Mouse (Mus musculus) thymus, postnatal 14 days (tissue): ENCODE results near the gene Hoga1.

Experiments
- DNase-seq: peaks from one replicate; pipeline ENCODE4 v3.0.0; 2021

The Hoga1 gene

DNA sequence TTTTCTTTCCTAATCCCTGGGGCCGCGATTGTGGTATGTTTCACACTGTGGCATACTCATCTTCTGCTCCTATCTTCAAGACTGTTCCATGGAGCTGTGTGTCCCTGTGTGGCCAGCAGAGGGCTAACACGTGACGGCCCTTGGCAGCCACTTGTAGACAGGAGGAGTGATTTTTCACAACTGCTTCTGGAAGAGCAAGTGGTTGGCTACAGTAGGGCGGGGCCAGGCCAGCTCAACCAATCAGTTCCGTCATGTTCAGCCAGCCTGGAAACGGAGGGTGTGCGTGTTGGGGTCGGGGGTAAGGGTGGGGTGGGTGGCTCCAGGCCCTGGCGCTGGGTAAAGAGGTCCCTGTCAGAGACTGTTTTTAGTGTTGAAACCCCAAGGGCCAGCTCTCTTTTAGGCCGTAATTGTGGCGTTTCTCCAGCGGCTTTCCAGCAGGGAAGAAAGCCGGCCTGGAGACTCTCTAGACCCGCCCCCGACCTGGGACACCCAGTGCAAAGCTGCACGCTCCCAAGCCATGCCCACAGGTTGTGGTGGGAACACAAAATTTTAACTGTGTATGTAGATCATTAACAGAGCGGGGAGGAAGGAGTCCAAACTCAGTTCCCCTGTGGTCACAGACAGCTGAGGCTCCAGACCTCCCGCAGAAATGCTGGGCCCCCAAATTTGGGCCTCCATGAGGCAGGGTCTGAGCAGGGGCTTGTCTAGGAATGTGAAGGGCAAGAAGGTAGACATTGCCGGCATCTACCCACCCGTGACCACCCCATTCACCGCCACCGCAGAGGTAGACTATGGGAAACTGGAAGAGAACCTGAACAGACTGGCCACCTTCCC is at the start of gene Hoga1:
Hoga1 (plus strand) TSS at position 342 of the 834 bp plus-strand sequence.
- peak; percentile 75 for DNase-seq

DNA sequence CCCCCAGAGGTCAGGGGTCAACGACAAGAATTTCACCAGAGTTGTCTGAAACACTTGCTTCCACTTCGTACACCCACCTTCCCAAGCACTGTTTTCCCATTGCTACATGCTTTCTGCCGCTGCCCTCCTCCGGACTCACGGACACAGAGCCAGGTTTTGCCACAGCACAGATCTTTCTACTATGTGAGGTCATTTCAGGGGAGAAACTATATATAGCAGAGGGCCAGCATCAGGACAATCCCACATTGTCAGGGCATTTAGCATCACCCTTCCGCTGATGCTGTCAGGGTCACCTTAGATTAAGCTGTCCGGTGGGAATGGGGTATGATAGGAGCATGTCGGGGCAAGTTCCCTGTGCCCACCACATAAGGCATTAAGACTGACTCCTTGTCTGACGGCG is 48.3 kb upstream of the Hoga1 start:
- no peak for DNase-seq

DNA sequence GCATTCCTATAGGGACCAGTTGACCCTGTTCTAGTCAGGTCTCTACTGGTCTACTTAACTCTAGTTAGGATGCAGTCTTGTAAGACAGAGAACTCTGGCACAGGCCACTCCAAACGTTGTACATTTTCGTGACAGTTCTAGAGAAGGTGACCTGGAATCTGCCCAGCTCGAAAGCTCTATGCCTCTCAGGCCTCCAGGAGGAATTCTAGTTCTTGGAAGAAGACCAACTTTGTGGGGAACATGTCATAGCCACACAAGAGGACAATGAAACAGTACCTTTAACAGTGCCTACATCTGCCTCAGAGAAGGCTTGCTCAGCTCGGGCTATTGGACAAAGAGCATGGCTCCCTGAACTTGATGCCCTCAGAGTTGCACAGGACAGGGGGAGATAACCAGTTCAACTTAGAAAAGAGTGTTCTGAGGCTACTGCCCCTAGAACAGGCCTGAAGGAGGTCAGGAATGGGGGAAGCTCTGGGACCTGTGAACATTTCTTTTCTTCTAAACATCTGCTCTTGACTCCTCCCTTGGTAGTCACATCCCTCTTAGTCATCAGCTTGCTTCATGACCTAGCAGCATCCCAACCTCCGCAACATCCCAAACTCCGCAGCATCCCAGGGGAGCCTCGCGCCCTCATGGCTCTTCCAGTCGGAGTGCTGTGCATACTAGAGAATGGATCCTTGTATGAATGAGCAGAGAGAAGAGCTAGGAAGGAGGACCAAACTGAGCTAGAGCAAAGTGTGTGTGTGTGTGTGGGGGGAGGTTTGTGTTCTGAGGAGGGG is 46.5 kb upstream of the Hoga1 start:
- DNase-seq = no peak

DNA sequence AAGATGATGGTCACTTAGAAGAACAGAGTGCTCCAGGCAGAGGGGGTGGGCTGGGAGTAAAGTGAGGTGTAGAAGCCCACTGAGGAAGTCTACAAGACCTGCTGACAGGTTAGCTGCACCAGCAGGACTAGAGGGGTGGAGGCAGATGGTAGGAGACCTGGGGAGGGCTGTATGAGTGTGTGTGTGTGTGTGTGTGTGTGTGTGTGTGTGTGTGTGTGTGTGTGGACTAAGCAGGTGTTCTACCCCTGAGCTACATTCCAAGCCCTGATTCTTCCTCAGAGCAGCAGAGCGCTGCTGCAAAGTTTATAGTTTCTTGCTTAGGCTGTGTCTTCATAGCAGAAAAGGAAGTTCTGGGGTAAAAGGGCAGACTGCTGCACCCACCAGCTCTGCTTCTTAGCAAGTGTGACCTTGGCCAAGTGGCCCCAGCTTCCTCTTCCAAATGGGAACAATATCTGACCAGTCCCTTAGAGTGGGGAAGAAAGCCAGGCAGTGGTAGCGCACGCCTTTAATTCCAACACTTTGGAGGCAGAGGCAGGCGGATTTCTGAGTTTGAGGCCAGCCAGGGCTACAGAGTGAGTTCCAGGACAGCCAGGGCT is 45.6 kb upstream of the Hoga1 start:
- DNase-seq = no peak

DNA sequence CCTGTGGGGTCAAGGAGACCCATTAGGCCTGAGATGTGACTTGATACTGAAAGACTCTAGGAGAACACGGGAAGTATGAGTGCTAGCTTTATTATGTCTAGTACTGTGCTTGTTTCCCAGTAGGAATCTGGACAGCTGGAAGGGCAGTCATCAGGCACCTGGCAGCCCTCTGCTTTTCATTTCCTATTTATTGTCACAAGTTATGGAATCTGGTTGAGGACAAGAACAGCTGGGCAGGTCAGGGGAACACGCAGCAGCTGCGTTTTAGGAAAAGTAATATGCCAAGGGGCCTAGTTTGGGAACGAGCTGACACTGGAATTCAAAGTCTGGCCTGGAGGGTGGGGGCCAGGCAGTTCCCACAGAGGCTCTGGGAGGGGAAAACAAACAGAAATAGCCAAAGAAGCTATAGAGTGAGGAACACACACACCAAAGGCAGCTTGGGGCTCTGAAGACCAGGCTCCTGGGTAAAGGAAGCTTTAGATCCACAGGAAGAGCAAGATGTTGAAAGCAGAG is 44.9 kb upstream of the Hoga1 start:
- no peak for DNase-seq

DNA sequence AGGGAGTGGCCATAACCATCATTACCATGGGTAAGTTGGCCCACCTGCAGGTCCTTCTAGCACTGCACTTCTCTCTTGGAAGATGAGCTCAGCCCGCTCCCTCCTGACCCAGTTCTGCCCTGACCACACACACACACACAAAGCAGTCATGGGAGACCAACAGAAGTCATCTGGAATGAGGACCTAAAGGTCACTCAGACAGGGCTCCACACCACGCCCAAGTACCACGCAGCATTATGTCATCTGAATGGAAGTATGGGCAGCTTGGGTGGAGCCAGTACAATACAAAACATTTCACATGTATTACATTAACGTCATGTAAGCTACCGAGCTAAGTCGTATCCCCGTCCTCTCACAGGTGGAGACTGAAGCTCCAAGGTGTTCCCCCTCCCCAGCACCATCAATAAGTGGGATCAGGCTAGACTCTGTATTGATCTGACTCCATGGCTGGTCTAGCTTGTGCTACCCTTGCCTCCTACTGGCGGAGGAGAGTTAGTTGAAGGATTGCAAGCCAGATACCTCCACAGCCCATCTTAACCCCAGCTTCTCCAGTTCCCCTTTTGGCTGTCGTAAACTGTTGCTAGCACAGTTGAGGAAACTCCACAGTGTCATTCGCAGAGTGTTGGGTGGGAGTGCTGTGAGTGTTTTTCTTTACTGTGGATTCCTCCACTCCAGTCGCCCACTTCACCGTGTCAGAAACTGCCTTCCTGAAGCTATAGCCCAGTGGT is 44.0 kb upstream of the Hoga1 start:
- DNase-seq = no peak

DNA sequence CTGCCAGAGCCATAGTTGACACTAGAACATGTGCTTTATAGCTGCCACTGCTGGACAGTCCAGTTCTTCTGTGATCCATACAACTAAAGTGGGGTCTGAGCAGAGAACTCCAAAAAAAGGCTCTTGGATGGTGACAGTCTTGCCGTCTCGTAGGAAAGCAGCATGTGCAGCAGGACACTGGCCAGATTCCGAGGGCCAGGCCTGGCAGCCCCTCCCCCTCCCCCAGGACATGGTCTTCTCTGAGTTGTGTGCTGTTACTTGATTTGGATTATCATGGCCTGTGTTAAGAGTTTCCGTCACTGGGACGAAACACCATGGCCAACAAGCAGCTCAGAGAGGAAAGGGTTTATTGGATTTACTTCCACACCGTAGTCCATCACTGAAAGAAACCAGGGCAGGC is 41.2 kb upstream of the Hoga1 start:
- no peak for DNase-seq

DNA sequence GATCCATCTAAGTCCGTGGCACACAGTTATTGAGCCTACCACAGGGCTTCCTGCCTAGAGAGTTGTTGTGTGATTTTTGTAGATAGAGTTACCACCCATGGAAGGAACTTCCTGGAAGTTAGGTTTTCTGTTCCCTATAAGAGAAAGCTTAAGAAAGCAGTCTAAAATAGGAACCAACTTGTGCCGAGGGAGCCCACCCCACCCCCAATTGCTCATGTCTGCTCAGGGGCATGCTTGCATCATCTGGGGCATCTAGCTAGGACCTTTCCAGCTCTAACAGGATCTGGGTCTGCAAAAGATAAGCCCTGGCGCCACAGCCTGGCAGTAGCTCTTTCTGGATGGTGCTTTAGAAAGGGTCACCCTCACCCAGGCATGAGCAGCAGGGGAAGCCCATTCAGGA is 39.8 kb upstream of the Hoga1 start:
- DNase-seq = no peak

DNA sequence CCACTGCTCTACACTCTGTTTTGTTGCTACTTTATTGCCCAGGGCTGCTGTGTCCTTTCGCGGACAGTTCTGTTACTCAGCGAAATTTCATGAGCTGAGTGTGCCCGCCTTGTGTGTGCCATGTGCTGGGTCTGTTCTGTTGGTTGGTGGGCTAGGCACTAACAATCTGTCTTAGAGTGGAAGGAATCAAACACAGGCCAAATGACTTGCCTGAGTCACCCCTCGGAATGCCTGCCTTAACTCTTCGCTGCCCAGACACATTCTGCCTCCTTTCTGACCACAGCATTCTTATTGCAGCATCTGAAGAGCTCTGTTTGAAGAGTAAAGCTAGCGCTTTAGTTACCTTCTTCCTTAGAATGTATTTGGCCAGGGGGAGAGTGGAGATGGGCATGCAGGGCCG is 38.8 kb upstream of the Hoga1 start:
- DNase-seq = no peak

DNA sequence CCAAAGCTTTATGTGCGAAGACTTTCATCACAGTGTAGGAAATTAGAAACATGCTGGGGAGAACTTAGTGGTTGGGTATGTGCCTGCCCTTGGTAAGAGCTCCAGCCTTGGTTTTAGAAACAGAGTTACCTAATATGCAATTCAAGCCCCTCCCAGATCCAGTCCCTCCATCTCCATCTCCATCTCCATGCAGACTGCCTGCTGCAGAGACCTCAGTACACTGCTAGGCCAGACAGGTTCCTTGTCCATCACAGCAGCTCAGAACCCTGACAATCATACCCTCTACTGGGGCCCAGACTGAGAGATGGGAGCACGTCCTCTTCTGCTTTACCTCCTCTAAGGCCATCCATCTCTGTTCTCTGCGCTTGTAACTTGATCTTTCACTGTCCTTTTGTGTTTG is 36.8 kb upstream of the Hoga1 start:
- DNase-seq = no peak

DNA sequence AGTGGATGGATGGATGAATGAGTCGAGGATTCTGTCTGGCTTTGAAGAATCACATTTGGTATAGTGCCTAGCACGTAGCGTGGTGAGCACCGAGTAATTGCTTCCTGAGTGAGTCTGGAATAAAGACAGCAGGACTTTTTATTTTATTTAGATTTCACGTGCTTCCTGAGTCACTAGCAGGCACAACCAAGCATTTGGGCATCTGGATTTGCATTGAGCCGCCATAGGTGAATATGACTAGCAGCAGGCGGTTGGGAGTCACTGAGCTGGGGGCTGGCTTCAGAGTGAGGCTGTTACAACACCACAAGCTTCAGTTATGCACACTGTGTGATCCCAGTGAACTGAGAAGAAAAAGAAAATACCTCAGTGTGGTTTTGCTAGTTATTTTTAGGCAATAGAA is 36.3 kb upstream of the Hoga1 start:
- DNase-seq = peak; percentile 22

DNA sequence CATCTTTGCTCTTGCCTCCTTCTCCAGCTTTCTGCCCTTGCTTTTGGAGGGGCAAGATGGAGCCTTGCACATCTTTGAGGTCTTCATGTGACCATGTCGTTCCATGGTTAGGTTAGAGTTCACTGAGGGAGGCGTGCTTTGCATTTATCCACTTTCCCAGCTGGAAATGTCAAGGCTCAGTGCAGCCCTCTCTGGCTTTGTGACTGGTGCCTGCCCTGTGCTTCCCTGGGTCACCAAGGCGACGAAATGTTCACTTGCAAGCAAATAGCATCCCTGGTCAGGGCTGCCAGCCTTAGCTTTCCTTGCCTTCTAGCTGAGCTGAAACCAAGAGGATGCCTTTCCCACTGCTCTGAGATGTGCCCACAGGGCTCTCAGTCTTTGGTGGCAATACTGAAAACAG is 35.0 kb upstream of the Hoga1 start:
- no peak for DNase-seq

DNA sequence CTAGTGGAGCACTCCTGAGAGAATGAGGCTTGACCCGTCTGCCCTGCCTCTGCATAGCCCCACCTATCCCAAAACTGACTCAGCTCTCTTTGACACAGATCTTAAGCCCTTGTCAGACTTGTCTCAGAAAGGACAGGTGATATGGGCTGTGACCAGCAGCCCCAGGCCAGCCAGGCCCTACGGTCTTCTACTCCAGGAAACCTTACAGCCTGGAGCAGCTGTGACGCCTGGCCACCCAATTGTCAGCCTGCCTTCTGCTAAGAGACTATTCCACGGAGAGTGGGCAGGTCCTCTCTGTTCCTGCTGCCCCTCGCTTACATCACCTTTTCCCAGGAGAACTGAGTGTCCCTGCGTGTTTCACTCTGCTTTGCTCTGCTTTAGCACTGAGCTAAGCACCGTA is 34.3 kb upstream of the Hoga1 start:
- no peak for DNase-seq

DNA sequence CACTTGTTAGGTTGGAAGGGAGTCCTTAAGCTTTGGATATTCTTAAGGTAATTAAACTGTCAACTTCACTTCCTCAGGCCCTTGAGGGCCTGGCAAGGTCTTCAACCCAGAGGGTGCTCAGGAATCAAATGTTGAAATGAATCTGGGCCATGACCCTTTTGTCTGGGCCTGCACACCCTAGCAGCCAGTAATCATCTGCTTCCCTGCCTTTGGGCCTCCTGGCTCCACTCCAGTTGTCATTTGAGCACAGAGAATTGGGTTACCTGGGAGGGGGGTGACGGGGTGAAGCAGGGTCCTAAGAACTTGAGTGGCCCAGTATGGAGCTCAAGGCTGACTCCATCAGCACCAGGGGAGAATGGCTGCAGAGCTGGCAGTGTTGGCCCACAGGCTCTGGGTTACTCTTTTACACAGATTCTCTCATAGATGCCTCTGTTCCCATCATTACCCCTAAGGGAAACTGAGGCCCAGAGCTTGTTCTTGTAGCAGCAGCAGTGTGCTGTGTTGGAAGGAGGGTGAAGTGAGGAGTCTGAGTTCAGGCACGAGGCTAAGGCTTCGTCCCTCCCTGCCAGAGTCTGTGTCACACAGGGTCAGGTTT is 31.1 kb upstream of the Hoga1 start:
- no peak for DNase-seq

DNA sequence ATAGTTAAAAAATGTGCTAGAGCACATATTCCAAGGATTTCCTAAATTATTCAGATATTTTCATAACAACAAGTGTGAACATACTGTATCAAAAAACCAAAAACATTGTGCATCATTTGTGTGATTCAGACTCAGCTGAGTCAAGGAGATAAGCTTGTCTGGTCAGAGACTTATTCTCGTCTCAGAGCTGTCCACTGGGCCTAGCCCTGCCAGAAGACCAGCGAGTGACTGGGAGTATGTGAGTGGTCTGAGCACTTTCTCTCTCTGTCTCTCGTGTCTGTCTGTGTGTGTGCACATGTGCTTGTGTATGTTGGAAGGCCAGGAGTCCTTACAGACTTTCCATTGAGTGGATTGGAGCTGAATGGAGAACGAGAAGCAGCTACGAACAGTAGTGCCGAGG is 30.4 kb upstream of the Hoga1 start:
- DNase-seq = no peak

DNA sequence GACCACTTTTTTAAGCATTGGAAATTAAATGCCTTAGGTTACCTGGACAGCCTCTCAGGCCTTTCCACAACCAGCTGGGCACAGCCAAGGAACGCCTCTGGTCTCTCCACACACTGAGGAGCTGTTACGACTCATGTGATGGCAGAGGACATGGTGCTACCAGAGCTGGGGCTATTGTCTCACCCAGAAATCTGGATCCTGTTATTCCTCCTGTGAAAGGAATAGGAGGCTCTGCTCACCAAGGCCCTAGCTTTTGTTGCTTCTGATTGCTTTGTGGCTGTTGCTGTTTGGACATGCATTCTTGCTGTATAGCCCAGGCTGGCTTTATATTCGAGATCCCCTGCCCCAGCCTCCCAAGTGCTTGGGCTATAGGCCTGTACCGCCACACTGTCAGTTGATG is 29.2 kb upstream of the Hoga1 start:
- no peak for DNase-seq

DNA sequence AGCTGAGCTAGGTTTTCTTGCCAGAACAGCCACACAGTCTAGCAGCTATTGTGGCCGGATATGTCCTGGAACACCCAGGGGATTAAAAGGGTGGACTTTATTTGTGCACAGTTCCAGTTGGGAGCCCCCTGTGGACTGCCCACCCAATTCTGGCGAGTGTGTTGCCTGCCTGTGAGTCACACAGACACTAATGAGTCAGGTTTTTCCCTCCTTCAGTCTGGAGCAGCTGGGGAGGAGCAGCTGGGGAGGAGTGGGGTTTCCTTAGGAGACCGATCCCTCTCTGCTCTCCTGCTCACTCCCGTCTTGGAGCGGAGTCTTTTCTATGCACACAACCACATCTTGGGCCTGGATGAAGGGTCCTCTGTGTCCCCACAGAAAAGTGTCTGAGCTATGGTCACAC is 28.6 kb upstream of the Hoga1 start:
- DNase-seq = no peak

DNA sequence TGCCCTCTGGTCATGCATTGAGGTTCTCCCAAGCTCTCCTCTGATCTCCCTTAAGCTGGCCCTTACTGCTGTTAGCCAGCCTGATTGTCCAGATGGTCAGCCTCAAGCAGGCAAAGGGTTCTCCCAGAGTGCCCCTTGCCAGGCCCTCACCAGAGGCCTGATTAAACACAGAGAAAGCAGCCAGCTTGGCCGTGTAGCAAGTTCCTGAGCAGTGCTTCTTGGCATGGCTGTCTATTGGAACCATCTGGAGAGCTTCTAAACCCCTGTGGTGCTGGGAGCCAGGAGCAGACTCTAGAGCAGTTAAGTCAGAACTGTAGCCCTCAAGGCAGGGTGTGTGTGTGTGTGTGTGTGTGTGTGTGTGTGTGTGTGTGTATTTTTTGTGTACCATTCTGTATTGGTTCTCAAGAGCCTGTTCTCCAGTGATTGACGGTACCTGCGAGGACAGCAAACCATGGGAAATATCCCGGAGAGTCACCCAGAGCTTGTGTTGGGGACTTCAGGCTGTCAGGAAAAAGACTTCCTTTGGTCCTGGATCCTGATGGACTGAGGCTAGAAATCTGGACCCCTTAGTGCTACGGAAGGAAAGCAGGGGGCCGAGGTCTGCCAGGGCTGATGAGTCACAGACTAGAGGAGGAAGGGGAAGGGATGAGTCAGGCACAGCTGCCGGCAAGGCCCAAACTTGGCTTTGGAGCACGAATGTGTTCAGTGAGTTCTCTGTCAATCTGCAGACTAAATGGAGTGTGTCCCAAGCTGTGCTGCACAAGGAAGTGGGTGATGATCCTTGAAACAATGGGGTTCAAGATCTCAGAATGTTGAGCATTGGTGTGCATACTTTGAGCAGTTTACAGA is 27.8 kb upstream of the Hoga1 start:
- DNase-seq = no peak

DNA sequence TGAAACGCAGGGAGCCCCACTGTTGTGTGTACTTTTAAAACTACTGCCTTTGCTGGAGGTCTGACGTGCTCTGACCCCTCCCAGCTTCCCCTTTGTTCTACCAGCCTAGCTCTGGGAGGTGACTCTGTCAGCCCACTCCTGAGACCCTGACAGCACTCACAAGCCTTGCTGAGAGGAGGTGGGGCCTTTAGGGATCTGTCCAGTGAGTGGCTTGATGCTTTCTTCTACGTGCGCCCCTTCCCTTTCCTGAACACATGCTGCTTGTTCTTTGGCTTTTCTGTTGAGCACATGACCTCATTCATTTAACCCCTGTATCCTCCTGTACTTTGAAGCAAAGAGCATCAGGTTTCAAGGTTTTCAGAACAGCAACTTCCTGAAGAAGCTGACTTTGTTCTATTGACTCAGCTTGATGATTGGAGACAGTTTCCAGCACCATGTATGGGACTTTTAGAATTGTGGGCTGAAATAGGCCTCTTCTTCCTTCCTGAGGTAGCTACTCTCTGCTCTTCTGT is 26.3 kb upstream of the Hoga1 start:
- peak; percentile 42 for DNase-seq

DNA sequence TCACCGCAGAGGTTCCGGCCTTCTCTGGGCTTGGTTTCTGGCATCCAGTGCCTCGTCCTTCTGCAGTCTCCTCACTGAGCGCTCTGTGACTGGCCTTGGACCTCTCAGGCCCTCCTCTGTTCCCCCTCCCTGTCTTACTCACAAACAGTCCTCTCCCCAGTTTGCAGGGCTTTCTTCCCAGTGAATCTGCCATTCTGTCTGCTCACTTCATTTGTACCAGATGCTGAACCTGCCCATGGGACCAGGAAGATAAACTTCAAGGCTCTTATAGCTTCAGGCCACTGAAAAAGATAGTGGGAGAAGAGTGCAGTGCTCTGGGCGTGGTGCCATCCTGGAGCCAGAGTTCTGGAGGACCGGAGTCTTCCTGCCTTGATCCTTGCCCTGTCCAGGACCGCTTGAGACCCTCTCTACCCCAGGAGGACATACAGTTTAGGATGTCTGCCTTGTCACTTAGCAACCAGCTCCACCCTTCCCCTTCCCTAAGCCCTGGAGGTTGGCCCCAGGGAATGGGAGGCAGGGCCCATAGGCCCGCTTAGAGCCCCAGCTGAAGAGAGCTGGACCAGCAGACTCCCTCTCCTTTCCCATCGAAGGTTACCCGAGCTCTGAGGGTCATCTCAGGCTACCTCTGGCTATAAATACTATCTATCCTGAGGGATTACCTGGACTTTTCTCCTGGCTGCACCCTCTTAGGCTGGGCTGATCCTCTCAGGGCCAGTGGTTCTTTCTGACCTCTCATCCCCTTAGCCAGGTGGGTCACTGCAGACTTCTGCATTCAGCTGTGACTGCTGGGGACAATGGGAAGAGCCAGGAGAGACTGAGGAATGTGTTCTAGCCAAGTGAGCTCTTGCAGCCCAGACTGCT is 23.5 kb upstream of the Hoga1 start:
- no peak for DNase-seq

DNA sequence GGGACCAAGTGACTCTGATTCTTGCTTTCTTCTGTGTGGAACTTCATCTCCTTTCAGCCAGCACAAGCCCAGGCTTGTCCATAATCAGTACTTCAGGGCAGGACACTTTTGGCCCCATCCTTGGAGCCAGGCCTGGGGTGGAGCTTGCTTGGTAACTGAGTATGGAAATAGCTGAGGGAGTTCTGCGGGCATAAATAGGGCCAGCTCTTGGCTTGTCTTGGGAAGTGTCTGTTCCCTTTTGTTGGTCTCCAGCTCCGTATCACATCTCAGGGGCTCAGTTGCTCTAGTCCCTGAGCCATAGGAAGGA is 22.9 kb upstream of the Hoga1 start:
- DNase-seq = no peak
